Mouse (Mus musculus) hindbrain, embryonic 14.5 days (tissue): ENCODE data around the gene Sorcs3. TPM values are rescaled to one million over a fixed set of nuclear protein-coding genes. Genes with fewer than 3 reads are reported as not detected.

Source experiments
- ATAC-seq: fragments of 200-750 bp; cut with Nextera tagmentation; 2 replicates; pipeline ENCODE4 v1.8.0; 2017; ENCODE audit warnings: moderate number of reproducible peaks, mild to moderate bottlenecking, moderate TSS enrichment, moderate library complexity; ENCODE audit not compliant: low FRiP score
- DNase-seq: peaks from one replicate; pipeline ENCODE4 v3.0.0-alpha.2; 2015; ENCODE audit warnings: low spot score
- H3K27ac ChIP-seq: fragments of 300-500 bp; sonication (generic); 2 replicates; pipeline ENCODE4 v1.5.1; 2014; ENCODE audit warnings: mild to moderate bottlenecking, moderate library complexity
- H3K27me3 ChIP-seq: fragments of 300-500 bp; sonication (generic); 2 replicates; pipeline ENCODE4 v1.6.1; 2014; ENCODE audit warnings: mild to moderate bottlenecking, low read length, mixed read lengths; ENCODE audit not compliant: control insufficient read depth, insufficient read depth
- H3K36me3 ChIP-seq: fragments of 300-500 bp; sonication (generic); replicated peaks from 2 replicates; pipeline ENCODE4 v1.6.1; 2014; ENCODE audit not compliant: control insufficient read depth, insufficient read depth
- H3K4me1 ChIP-seq: fragments of 300-500 bp; sonication (generic); replicated peaks from 2 replicates; pipeline ENCODE4 v1.6.1; 2014; ENCODE audit warnings: antibody characterized with exemption, low read length, mixed read lengths; ENCODE audit not compliant: control insufficient read depth, insufficient read depth
- H3K4me2 ChIP-seq: fragments of 300-500 bp; sonication (generic); replicated peaks from 2 replicates; pipeline ENCODE4 v1.6.1; 2014; ENCODE audit warnings: mild to moderate bottlenecking, moderate library complexity
- H3K4me3 ChIP-seq: fragments of 300-500 bp; sonication (generic); replicated peaks from 2 replicates; pipeline ENCODE4 v1.5.1; 2014; ENCODE audit warnings: mild to moderate bottlenecking, low read length
- H3K9ac ChIP-seq: fragments of 300-500 bp; sonication (generic); 2 replicates; pipeline ENCODE4 v1.6.1; 2014
- H3K9me3 ChIP-seq: fragments of 300-500 bp; sonication (generic); 2 replicates; pipeline ENCODE4 v1.6.1; 2016; ENCODE audit warnings: low read length; ENCODE audit not compliant: control insufficient read depth
- WGBS: fragments of 180-500 bp; shearing (Covaris S2); extraction: QIAGEN DNeasy Blood & Tissue Kit; methylation state at CpG from one replicate; pipeline ENCODE4 v1.1.7; 2014; 5-methylcytosine and 5-hydroxymethylcytosine counted together
- polyA plus RNA-seq: library from polyadenylated mRNA; unstranded; fragments of >200 nt; fragmentation: Nextera tagmentation; extraction: Ambion mirVana; gene quantifications from 2 replicates; pipeline ENCODE4 v1.2.1, GENCODE M21; 2014

Gene Sorcs3
- polyA plus RNA-seq, 1 experiment from 2014 or later, result 16.9 TPM

GRCm38 (mm10) chr19:48308341-48308740, 102.5 kb downstream of the Sorcs3 start:
- no peaks in the 10 kb centered on the region for H3K4me1 ChIP-seq
- H3K4me2 ChIP-seq, result no peak overlapping the region
- no peaks in the 10 kb centered on the region for H3K36me3 ChIP-seq
- DNase-seq (no peak), ATAC-seq (no peak)
- H3K4me3 ChIP-seq, result no peak overlapping the region
- H3K9ac ChIP-seq, result no peak overlapping the region
- H3K27ac ChIP-seq, result no peak overlapping the region
- no peaks in the 10 kb centered on the region for H3K27me3 ChIP-seq
- H3K9me3 ChIP-seq, result no peaks in the 10 kb centered on the region
- 84% methylated on average over 8 of the region's 8 CpGs for WGBS

GRCm38 (mm10) chr19:48309531-48310337, 103.9 kb downstream of the Sorcs3 start:
- no peaks in the 10 kb centered on the region for H3K4me1 ChIP-seq
- DNase-seq (no peak), ATAC-seq (no peak)
- no peaks in the 10 kb centered on the region for H3K9me3 ChIP-seq
- no peak overlapping the region for H3K27ac ChIP-seq
- H3K4me2 ChIP-seq, result no peak overlapping the region
- 63% methylated on average over 15 of the region's 15 CpGs for WGBS
- no peak overlapping the region for H3K4me3 ChIP-seq
- no peak overlapping the region for H3K9ac ChIP-seq
- H3K36me3 ChIP-seq, result no peaks in the 10 kb centered on the region
- no peaks in the 10 kb centered on the region for H3K27me3 ChIP-seq

- WGBS, result 68% methylated on average over 6 of the region's 6 CpGs
- H3K4me1 ChIP-seq, result no peaks in the 10 kb centered on the region
- H3K9me3 ChIP-seq, result no peaks in the 10 kb centered on the region
- no peak overlapping the region for H3K9ac ChIP-seq
- no peak for ATAC-seq
- no peak for DNase-seq
- H3K27ac ChIP-seq, result no peak overlapping the region
- H3K27me3 ChIP-seq, result no peaks in the 10 kb centered on the region
- H3K4me2 ChIP-seq, result no peak overlapping the region
- H3K36me3 ChIP-seq, result no peaks in the 10 kb centered on the region
- no peak overlapping the region for H3K4me3 ChIP-seq
Observed at GRCm38 (mm10) chr19:48310338-48310710, 104.5 kb downstream of the Sorcs3 start.

- no peak overlapping the region for H3K4me2 ChIP-seq
- no peaks in the 10 kb centered on the region for H3K27me3 ChIP-seq
- ATAC-seq (no peak), DNase-seq (no peak)
- no peak overlapping the region for H3K27ac ChIP-seq
- 94% methylated on average over 9 of the region's 9 CpGs for WGBS
- H3K9me3 ChIP-seq, result no peaks in the 10 kb centered on the region
- H3K36me3 ChIP-seq, result no peaks in the 10 kb centered on the region
- no peaks in the 10 kb centered on the region for H3K4me1 ChIP-seq
- H3K4me3 ChIP-seq, result no peak overlapping the region
- no peak overlapping the region for H3K9ac ChIP-seq
Observed at GRCm38 (mm10) chr19:48313776-48314175, 108.0 kb downstream of the Sorcs3 start.

- no peak overlapping the region for H3K27ac ChIP-seq
- no peak overlapping the region for H3K9ac ChIP-seq
- 25% methylated on average over 6 of the region's 6 CpGs for WGBS
- no peaks in the 10 kb centered on the region for H3K9me3 ChIP-seq
- peaks cover 4% of the 10 kb centered on the region; the same call in 1 of the 2 replicates for H3K4me1 ChIP-seq
- no peaks in the 10 kb centered on the region for H3K27me3 ChIP-seq
- H3K4me2 ChIP-seq, result no peak overlapping the region
- ATAC-seq (no peak), DNase-seq (no peak)
- no peaks in the 10 kb centered on the region for H3K36me3 ChIP-seq
- no peak overlapping the region for H3K4me3 ChIP-seq
Observed at GRCm38 (mm10) chr19:48327115-48327514, 121.3 kb downstream of the Sorcs3 start.

GRCm38 (mm10) chr19:48328171-48328570, 122.3 kb downstream of the Sorcs3 start:
- Histone ChIP-seq H3K4me2 (no peak overlapping the region), H3K4me3 (no peak overlapping the region), H3K4me1 (peaks cover 4% of the 10 kb centered on the region; the same call in 1 of the 2 replicates), H3K27me3 (no peaks in the 10 kb centered on the region), H3K9me3 (no peaks in the 10 kb centered on the region), H3K36me3 (no peaks in the 10 kb centered on the region), H3K9ac (no peak overlapping the region), H3K27ac (no peak overlapping the region)
- WGBS, result 60% methylated on average over 8 of the region's 8 CpGs
- DNase-seq, result no peak
- ATAC-seq, result peak; percentile 62; the same call in 1 of the 2 replicates

- WGBS, result 16% methylated on average over 1 of the region's 1 CpGs
- Histone ChIP-seq H3K4me3 (no peak overlapping the region), H3K27me3 (no peaks in the 10 kb centered on the region), H3K36me3 (no peaks in the 10 kb centered on the region), H3K4me1 (peaks cover 4% of the 10 kb centered on the region; the same call in 1 of the 2 replicates), H3K9ac (no peak overlapping the region), H3K27ac (no peak overlapping the region), H3K4me2 (no peak overlapping the region), H3K9me3 (no peaks in the 10 kb centered on the region)
- ATAC-seq (no peak), DNase-seq (no peak)
Observed at GRCm38 (mm10) chr19:48331640-48332039, 125.8 kb downstream of the Sorcs3 start.

- no peak overlapping the region for H3K27ac ChIP-seq
- DNase-seq (no peak), ATAC-seq (no peak)
- no peak overlapping the region for H3K4me3 ChIP-seq
- no peaks in the 10 kb centered on the region for H3K27me3 ChIP-seq
- no peaks in the 10 kb centered on the region; the same call in 1 of the 2 replicates for H3K4me1 ChIP-seq
- no peaks in the 10 kb centered on the region for H3K36me3 ChIP-seq
- H3K9ac ChIP-seq, result no peak overlapping the region
- no peak overlapping the region for H3K4me2 ChIP-seq
- 64% methylated on average over 2 of the region's 2 CpGs for WGBS
- H3K9me3 ChIP-seq, result no peaks in the 10 kb centered on the region
Observed at GRCm38 (mm10) chr19:48333085-48333484, 127.3 kb downstream of the Sorcs3 start.

- ATAC-seq, result no peak
- Histone ChIP-seq H3K4me2 (no peak overlapping the region), H3K9ac (no peak overlapping the region), H3K27me3 (no peaks in the 10 kb centered on the region), H3K36me3 (no peaks in the 10 kb centered on the region), H3K4me1 (no peaks in the 10 kb centered on the region; the same call in 1 of the 2 replicates), H3K9me3 (no peaks in the 10 kb centered on the region), H3K4me3 (no peak overlapping the region), H3K27ac (no peak overlapping the region)
- no peak for DNase-seq
- WGBS, result 64% methylated on average over 6 of the region's 6 CpGs
Observed at GRCm38 (mm10) chr19:48337461-48337860, 131.6 kb downstream of the Sorcs3 start.
